Mouse (Mus musculus) heart, adult 9 months (tissue): ENCODE data around the gene Vldlr.
A peak's percentile ranks its signal among the peaks of the same experiment; 100 is the strongest.

Experiments used
- DNase-seq, 2 experiments: peaks; one replicate each; pipeline ENCODE4 v3.0.0; 2022; ENCODE audit warnings: low spot score in 2 of 2

Vldlr gene

DNA sequence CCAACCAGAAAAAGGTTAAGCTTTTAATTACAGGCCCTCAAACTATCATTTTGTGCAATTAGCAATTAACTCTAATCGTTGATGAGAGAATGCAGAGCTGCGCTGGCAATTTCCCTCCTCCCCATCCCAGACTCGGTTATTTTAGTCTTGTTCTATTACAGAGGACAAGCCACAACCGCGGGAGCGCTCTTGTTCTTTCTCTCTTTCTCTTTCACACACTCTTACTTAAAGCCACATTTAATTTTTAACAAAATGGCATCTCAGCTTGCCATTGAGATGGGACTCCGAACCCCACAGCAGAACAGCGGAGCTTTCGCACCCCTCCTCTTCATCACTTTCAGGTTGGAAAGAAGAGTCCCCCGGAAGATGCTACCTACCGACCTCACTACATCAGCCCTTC lies at the start of gene Vldlr:
TSS of gene Vldlr (plus strand) at position 167 of the 400 bp plus-strand sequence.
- no peak for DNase-seq

- no peak for DNase-seq
Measured at GRCm38 (mm10) chr19:27167601-27168319, 48.5 kb upstream of the Vldlr start.

GRCm38 (mm10) chr19:27173836-27174235 lies 42.4 kb upstream of the Vldlr start:
- DNase-seq = no peak

DNA sequence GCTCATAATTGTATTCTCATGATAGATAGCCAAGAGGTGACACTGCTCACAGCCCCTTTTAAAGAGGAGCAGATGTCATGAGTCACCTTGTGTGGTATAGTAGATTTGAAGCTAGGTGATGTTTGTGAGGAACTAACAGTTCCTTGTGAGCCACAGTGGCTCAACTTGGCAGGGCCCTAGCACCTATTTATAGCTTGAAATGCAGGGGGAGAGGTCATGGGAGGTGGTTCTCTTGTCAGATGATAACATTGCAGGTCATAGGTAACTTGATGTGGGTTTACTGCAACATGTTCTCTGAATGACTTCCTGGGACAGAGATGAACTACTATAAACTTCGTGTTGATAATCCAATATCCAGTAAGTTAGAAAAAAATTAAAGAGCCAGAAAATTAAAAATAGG lies 40.7 kb upstream of the Vldlr start:
- DNase-seq = peak; percentile 52 to 70

DNA sequence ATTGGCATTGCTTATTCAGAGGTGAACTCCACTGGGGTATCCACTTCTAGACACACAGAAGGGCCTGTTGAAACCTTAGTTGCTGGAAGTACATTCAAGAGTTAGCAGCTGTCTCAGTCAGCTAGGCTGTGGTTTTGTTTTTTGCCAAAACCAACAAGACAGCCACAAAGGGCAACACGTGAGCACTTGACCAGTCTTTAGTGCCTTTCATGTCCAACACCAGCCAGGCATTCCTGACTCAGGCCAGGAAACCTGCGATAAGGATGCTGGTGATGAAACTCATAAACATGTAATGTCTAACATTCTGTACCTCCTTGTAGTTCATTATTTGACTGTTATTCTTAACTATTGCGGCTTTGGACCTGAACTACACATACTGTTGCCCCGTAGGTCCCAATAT lies 39.7 kb upstream of the Vldlr start:
- peak; percentile 32 to 54 for DNase-seq

DNA sequence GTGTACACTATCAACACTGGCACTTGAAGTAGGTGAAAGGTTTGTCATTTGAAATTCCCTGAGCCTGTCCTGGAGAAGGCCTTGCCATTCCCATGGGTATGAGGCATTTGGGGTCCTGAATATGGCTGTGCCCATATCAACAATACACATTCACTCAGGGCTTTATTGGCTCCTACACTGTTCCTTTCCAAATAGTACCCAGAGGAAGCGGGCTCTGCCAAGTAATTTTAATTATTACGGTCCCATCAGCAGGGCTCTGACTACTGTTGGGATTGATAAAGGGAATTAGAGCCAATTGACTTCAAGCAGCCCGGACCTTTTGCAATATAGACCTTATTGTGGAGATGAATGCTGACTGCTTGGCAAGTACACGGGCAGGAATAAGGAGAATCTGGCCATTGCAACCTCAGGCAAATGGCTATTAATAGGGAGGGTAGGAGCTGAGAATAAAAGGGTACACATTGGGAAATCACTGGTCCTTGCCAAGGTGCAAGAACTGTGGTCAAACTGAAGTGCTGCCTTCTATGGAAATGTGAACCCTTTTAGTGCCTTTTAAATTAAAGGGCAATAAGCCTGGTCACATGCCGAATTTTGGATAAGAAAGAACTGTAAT lies 38.0 kb upstream of the Vldlr start:
- peak; percentile 13 to 26 for DNase-seq

GRCm38 (mm10) chr19:27180351-27181122 lies 35.7 kb upstream of the Vldlr start:
- DNase-seq = no peak

GRCm38 (mm10) chr19:27183511-27183910 lies 32.8 kb upstream of the Vldlr start:
- DNase-seq = no peak

DNA sequence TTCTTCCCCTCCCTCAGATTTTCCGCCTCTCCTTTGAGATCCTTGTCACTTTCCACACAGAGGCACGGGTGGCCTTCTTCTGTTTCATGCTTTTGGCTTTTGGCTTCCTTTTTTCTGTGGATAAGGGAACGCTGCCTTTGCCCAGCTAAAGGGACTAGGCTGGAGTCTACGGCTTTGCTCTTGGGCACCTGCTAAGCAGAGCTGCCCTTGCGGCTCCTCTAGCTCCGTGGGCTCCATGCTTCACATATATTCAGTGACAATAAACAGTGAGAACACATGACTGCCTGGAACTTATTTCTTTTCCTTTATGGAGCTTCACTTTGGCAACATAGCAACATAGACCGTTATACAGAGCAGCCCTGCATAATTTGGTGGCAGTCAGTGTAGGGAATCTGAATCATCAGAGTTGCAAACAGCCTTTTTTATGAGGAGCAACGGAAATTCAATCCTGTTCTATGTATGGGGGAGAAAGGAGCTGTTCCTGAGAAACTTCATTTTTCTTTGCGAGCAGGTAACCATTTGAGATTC lies 12.5 kb upstream of the Vldlr start:
- no peak for DNase-seq

DNA sequence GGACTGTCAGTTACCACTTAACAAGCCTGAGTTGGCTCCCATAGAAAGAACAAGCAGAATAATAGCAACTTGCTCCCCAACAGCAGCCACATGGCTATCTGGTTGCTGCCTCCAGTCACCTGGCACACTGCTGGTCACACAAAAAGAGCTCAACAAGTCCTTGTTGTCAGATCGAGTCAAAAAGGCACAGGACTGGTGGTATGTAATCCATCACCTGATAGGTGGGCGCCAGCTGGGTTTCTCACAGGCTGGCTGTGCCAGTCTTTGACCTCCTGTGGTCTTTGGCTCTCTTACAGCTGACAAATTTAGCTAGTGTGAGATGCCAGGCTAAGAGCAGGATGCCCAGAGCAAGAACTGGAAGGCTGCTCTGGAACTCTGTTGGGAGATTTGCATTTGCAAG lies 5.3 kb upstream of the Vldlr start:
- DNase-seq = peak; percentile 78

- no peak for DNase-seq
Measured at GRCm38 (mm10) chr19:27215596-27215995, 688 bp upstream of the Vldlr start.

GRCm38 (mm10) chr19:27216767-27217403 lies 601 bp downstream of the Vldlr start:
- DNase-seq = peak; percentile 63 to 69

- DNase-seq = peak in 1 of 2 experiments; percentile 44
Measured at GRCm38 (mm10) chr19:27217404-27217940, 1.2 kb downstream of the Vldlr start.

DNA sequence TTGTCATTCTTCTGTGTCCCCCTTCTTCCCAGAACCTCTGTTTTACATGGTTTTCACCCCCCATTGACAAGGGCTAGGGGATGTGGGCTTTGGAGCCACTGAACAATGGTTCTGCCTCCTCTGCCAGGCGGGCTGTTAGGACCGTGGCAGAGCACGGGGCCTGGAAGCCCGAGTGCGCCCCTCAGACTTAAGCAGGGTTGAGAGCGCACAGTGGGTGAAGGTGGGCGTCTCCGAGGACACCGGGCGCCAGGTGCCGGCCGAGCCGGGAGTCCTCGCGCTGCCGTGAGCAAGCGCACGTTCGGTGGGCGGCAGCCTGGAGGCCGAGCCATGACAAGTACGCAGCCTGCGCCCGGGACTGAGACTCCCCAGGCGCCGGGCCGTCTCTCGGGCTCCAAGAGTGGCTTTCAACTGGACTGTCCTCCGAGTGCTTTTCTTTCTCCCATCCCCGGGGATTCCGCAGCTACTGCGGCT lies 1.7 kb downstream of the Vldlr start:
- DNase-seq = peak in 1 of 2 experiments; percentile 29

GRCm38 (mm10) chr19:27218561-27219262 lies 2.4 kb downstream of the Vldlr start:
- peak; percentile 89 for DNase-seq

GRCm38 (mm10) chr19:27219586-27219985 lies 3.3 kb downstream of the Vldlr start:
- no peak for DNase-seq

DNA sequence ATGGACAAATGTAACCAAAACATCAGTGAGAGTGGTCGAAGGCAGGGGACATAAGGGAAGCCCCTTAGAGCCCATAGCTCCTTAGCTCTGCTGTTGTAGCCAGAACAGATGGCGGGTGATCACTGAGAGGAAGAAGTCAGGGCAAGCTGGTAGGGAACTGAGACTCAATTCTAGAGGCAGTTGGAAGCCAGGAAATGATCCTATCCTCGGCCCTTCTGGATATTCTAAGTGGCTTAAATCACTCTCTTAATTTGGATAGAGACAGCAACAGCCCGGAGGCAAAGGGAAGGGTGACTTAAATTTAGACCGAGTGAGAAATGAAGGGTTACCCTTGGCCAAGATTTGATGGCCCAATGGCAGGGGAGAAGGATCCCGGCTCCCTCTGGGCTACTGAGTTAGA lies 6.8 kb downstream of the Vldlr start:
- DNase-seq = peak; percentile 43 to 57

DNA sequence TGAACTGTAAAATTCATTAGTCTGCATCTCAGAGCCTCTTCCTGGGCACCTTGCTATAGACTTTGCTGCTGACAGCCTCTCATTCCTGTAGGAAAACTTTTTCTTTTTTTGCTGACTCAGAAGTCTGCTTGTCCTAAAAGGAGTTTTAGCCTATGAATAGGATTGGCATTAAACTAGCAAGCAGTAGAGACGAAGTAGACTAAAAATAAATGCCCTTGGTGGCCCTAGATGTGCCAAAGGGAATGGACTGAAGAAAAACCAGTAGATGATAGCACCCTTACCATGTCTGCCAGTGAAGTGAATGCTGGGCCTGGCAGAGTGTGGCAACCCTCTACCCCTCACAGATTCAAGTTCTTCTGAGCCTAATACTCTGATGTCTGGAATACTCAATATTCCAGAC lies 8.1 kb downstream of the Vldlr start:
- DNase-seq = peak; percentile 29 to 37

DNA sequence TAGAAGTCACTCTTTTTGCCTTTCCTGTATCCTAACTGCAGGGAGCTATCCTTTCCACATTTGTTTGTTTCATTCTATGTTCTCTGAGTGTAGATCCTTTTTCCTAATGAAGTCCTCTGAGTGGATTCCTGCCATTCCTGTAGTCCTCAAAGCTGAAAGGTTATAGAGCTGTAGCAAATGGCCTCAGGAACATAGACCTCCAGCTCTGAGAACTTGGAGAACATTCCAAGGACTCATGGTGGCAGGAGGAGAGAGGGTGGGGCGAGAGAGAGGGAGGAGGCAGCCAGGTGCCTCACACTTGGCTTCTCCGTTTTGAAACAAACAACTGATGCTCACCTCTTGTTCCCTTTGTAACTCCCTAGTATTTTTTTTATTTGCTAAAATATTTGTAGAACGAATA lies 10.3 kb downstream of the Vldlr start:
- DNase-seq = no peak

GRCm38 (mm10) chr19:27227131-27227530 lies 10.8 kb downstream of the Vldlr start:
- DNase-seq = no peak

DNA sequence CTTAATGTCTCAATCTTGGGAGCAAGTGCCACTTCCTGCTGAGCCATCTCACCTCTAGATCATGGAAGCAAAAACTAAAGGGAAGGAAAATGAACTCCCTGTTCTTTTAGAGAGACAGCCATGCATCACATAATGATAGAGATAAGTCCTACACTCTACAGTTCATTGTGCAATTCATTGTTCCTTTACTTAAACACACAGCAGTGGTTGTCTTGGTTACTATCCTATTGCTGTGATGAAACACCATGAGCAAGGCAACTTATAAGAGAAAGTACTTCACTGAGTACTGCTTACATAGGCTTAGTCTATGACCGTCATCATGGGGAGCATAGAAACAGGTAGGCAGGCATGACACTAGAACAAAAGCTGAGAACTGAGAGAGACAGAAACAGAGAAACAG lies 12.0 kb downstream of the Vldlr start:
- DNase-seq = no peak
